Mouse (Mus musculus): Measurements from ENCODE around the gene Fam47e.

DNA sequence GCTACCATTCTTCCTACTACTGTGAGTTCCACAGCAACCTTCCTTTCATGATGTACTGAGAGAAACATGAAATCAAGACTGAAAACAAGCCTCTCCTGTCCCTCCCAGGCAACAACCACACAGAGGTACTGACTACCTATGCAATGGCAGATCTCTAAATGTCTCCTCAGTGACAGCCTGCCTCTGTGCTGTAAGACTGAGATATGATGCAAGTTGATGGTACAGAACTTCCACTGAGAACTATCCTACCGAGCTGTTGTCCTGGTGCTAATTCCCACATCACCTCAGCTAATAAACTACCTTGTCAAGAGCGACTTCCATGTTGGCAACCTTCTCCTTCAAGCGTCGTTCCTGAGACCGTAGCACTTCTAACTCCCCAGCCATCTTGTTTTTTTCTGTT lies 81.0 kb downstream of the Fam47e start:
- no peak for TF ChIP-seq POLR2A (IDR thresholded peaks at IDR 0.05; ENCODE audit: borderline replicate concordance, extremely low read depth, insufficient read depth, insufficient read length, poor library complexity, severe bottlenecking)
- TF ChIP-seq CTCF (IDR thresholded peaks at IDR 0.05; ENCODE audit: borderline replicate concordance, extremely low read depth, insufficient read depth, insufficient read length): no peak
